In genomic region chr2:157078793-157079700, GRCm38 (mm10) we compare ENCODE assay signal across 8 mouse cellular contexts. TPM values are rescaled to one million over a fixed set of nuclear protein-coding genes. Genes with fewer than 3 reads are reported as not detected.
DNase-seq lines count a peak whose midpoint lies in the region; ATAC-seq and TF ChIP-seq lines count a peak whose summit lies in the region.

Soga1 (minus strand) TSS chr2:157079254.

- peak within 1 kb of the TSS; percentile 92 for H3K4me2 ChIP-seq in heart, embryonic 12.5 days
- H3K4me2 ChIP-seq in kidney, postnatal 0 days (ENCODE audit: low read length): peak within 1 kb of the TSS; percentile 91
- H3K4me2 ChIP-seq in liver, embryonic 12.5 days: peak within 1 kb of the TSS; percentile 73
- peak within 1 kb of the TSS; percentile 99 for H3K4me2 ChIP-seq in neural tube, embryonic 11.5 days (ENCODE audit: low read depth)

- peak within 1 kb of the TSS; percentile 95 for H3K9ac ChIP-seq in heart, embryonic 12.5 days
- peak within 1 kb of the TSS; percentile 92 for H3K9ac ChIP-seq in kidney, postnatal 0 days (ENCODE audit: low read depth, low read length)
- H3K9ac ChIP-seq in liver, embryonic 12.5 days: peak within 1 kb of the TSS; percentile 70
- peak within 1 kb of the TSS; percentile 99 for H3K9ac ChIP-seq in neural tube, embryonic 11.5 days (ENCODE audit: low read length)

- H3K4me3 ChIP-seq in erythroblast, embryonic 14.5 days (replicated peaks): peak within 1 kb of the TSS; percentile 52
- peak within 1 kb of the TSS; percentile 78 for H3K4me3 ChIP-seq in embryonic fibroblast, embryonic 13.5 days (ENCODE audit: insufficient read depth, low read length)
- H3K4me3 ChIP-seq in heart, embryonic 12.5 days: peak within 1 kb of the TSS; percentile 76
- H3K4me3 ChIP-seq in kidney, postnatal 0 days (replicated peaks; ENCODE audit: low read depth, low read length): peak within 1 kb of the TSS; percentile 89
- peak within 1 kb of the TSS; percentile 61 for H3K4me3 ChIP-seq in liver, embryonic 12.5 days
- H3K4me3 ChIP-seq in neural tube, embryonic 11.5 days (ENCODE audit: low read depth, low read length): peak within 1 kb of the TSS; percentile 90

- no peaks in the 10 kb centered on the region for H3K36me3 ChIP-seq in erythroblast, embryonic 14.5 days (ENCODE audit: control insufficient read depth)
- H3K36me3 ChIP-seq in heart, embryonic 12.5 days: no peaks in the 10 kb centered on the region
- H3K36me3 ChIP-seq in kidney, postnatal 0 days (ENCODE audit: insufficient read depth, low read length): no peaks in the 10 kb centered on the region
- no peaks in the 10 kb centered on the region for H3K36me3 ChIP-seq in liver, embryonic 12.5 days
- no peaks in the 10 kb centered on the region for H3K36me3 ChIP-seq in neural tube, embryonic 11.5 days (ENCODE audit: control insufficient read depth, insufficient read depth, low read length)

- TF ChIP-seq CTCF in embryonic fibroblast, embryonic 13.5 days (IDR thresholded peaks at IDR 0.05; ENCODE audit: borderline replicate concordance, insufficient read depth, low read length): peak; percentile 35; the same call in 1 of the 2 replicates
- TF ChIP-seq CTCF in kidney, postnatal 0 days (IDR thresholded peaks at IDR 0.05; ENCODE audit: low read depth): peak; percentile 25; the same call in 1 of the 2 replicates

- H3K27me3 ChIP-seq in erythroblast, embryonic 14.5 days (ENCODE audit: control insufficient read depth): peaks cover 80% of the 10 kb centered on the region
- 0 out of 2 replicates have a peak, but pooled peaks cover 4% of the 10 kb centered on the region for H3K27me3 ChIP-seq in heart, embryonic 12.5 days (replicated peaks)
- no peaks in the 10 kb centered on the region for H3K27me3 ChIP-seq in kidney, postnatal 0 days (ENCODE audit: insufficient read depth, low read length)
- peaks cover 85% of the 10 kb centered on the region for H3K27me3 ChIP-seq in liver, embryonic 12.5 days (replicated peaks)
- no peaks in the 10 kb centered on the region for H3K27me3 ChIP-seq in neural tube, embryonic 11.5 days (ENCODE audit: control insufficient read depth, insufficient read depth, low read length)

- 1% methylated on average over 112 of the region's 136 CpGs for WGBS in heart, embryonic 12.5 days
- WGBS in kidney, postnatal 0 days: under 1% methylated on average over 92 of the region's 136 CpGs
- under 1% methylated on average over 109 of the region's 136 CpGs for WGBS in liver, embryonic 12.5 days (ENCODE audit: insufficient replicate concordance)
- WGBS in neural tube, embryonic 11.5 days: 1% methylated on average over 77 of the region's 136 CpGs

- TF ChIP-seq POLR2A in embryonic fibroblast, embryonic 13.5 days (IDR thresholded peaks at IDR 0.05; ENCODE audit: low read depth, low read length): peak; percentile 69

- H3K9me3 ChIP-seq in erythroblast, embryonic 14.5 days (ENCODE audit: control insufficient read depth, low read length): no peaks in the 10 kb centered on the region; the same call in 1 of the 2 replicates
- H3K9me3 ChIP-seq in heart, embryonic 12.5 days (replicated peaks): no peaks in the 10 kb centered on the region
- no peaks in the 10 kb centered on the region for H3K9me3 ChIP-seq in kidney, postnatal 0 days (replicated peaks; ENCODE audit: low read length)
- no peaks in the 10 kb centered on the region for H3K9me3 ChIP-seq in liver, embryonic 12.5 days (replicated peaks)
- no peaks in the 10 kb centered on the region for H3K9me3 ChIP-seq in neural tube, embryonic 11.5 days (ENCODE audit: control insufficient read depth, low read length)

- H3K4me1 ChIP-seq in erythroblast, embryonic 14.5 days (ENCODE audit: control insufficient read depth): no peaks in the 10 kb centered on the region; the same call in 1 of the 2 replicates
- peaks cover 15% of the 10 kb centered on the region for H3K4me1 ChIP-seq in embryonic fibroblast, embryonic 13.5 days (ENCODE audit: control insufficient read depth, insufficient read depth, low read length)
- H3K4me1 ChIP-seq in heart, embryonic 12.5 days (replicated peaks): peaks cover 47% of the 10 kb centered on the region
- H3K4me1 ChIP-seq in kidney, postnatal 0 days (replicated peaks; ENCODE audit: insufficient read depth, low read length): peaks cover 38% of the 10 kb centered on the region
- peaks cover 38% of the 10 kb centered on the region for H3K4me1 ChIP-seq in liver, embryonic 12.5 days
- H3K4me1 ChIP-seq in neural tube, embryonic 11.5 days (ENCODE audit: control insufficient read depth, insufficient read depth, low read length): peaks cover 36% of the 10 kb centered on the region

- peak within 1 kb of the TSS; percentile 76 for H3K27ac ChIP-seq in embryonic fibroblast, embryonic 13.5 days (ENCODE audit: insufficient read depth, low read length)
- peak within 1 kb of the TSS; percentile 91 for H3K27ac ChIP-seq in heart, embryonic 12.5 days (ENCODE audit: poor library complexity, severe bottlenecking)
- peak within 1 kb of the TSS; percentile 94 for H3K27ac ChIP-seq in kidney, postnatal 0 days
- H3K27ac ChIP-seq in liver, embryonic 12.5 days: peak within 1 kb of the TSS; percentile 70
- peak within 1 kb of the TSS; percentile 98 for H3K27ac ChIP-seq in neural tube, embryonic 11.5 days (ENCODE audit: low read depth, low read length)

- DNase-seq in kidney, postnatal 0 days (ENCODE audit: low spot score): peak; percentile 91
- DNase-seq in neural tube, embryonic 11.5 days (ENCODE audit: low spot score): peak; percentile 93
- peak; percentile 88 for DNase-seq in testis, postnatal 10 days (ENCODE audit: low spot score)

- no peak for ATAC-seq in erythroblast, adult 5-6 weeks (replicated peaks; ENCODE audit: low FRiP score, poor library complexity, severe bottlenecking)
- peak; percentile 84 for ATAC-seq in heart, embryonic 12.5 days (ENCODE audit: insufficient number of reproducible peaks, low FRiP score)
- peak; percentile 74 for ATAC-seq in kidney, postnatal 0 days (replicated peaks; ENCODE audit: low FRiP score, low read depth)
- peak; percentile 66 for ATAC-seq in liver, embryonic 12.5 days
- peak; percentile 84 for ATAC-seq in neural tube, embryonic 11.5 days (ENCODE audit: insufficient read depth, low FRiP score, low TSS enrichment)

RNA-seq across cellular contexts. Expression of gene Soga1, which starts in this region (rescaled TPM):
- polyA plus RNA-seq in erythroblast, embryonic 14.5 days (2012): 0.08 and 0.14 TPM in 2 replicates
- 0.21 and 1.3 TPM in 2 replicates for total RNA-seq in erythroblast, adult 5-6 weeks (2015; ENCODE audit: low replicate concordance)
- 0.56 and 1.1 TPM in 2 replicates for total RNA-seq in erythroblast, adult 5-6 weeks (2017; ENCODE audit: low replicate concordance)
- 20.2 and 21.8 TPM in 2 replicates for polyA plus RNA-seq in embryonic fibroblast, embryonic 13.5 days (2011; ENCODE audit: insufficient read length, low read depth, missing spikeins)
- 4.5 and 5.2 TPM in 2 replicates for polyA plus RNA-seq in heart, embryonic 12.5 days (2016; fragmentation: Nextera tagmentation; extraction: Ambion mirVana)
- polyA plus RNA-seq in kidney, postnatal 0 days (2015; fragmentation: Nextera tagmentation; extraction: Ambion mirVana): 1.3 and 1.8 TPM in 2 replicates
- polyA plus RNA-seq in liver, embryonic 12.5 days (2016; fragmentation: Nextera tagmentation; extraction: Ambion mirVana): 3.4 TPM in 2 replicates
- 6.6 and 7.6 TPM in 2 replicates for polyA plus RNA-seq in neural tube, embryonic 11.5 days (2014; fragmentation: Nextera tagmentation; extraction: Ambion mirVana)
